Mouse (Mus musculus): ENCODE data around the gene Dalrd3. TPM values are rescaled to one million over a fixed set of nuclear protein-coding genes. Genes with fewer than 3 reads are reported as not detected.
A peak's percentile ranks its signal among the peaks of the same experiment; 100 is the strongest.

Dalrd3 gene
- polyA plus RNA-seq (2015; fragmentation: Nextera tagmentation; extraction: Ambion mirVana), result 108 and 126 TPM in 2 replicates

GRCm38 (mm10) chr9:108569381-108570206, at the start of gene Dalrd3:
TSS of gene Dalrd3 (plus strand) at chr9:108569886.
- peaks cover 34% of the 10 kb centered on the region for H3K4me1 ChIP-seq
- no peaks in the 10 kb centered on the region for H3K27me3 ChIP-seq (replicated peaks)
- WGBS, result 6% methylated on average over 42 of the region's 42 CpGs
- H3K4me2 ChIP-seq, result peak within 1 kb of the TSS; percentile 99
- H3K9me3 ChIP-seq, result no peaks in the 10 kb centered on the region
- peak within 1 kb of the TSS; percentile 44 for H3K9ac ChIP-seq
- peak within 1 kb of the TSS; percentile 69 for H3K4me3 ChIP-seq (replicated peaks)
- H3K36me3 ChIP-seq, result peaks cover 27% of the 10 kb centered on the region
- ATAC-seq (ENCODE audit: insufficient read depth, low FRiP score, low read depth), result peak; percentile 63
- peak within 1 kb of the TSS; percentile 75 for H3K27ac ChIP-seq

- H3K4me1 ChIP-seq, result peaks cover 6% of the 10 kb centered on the region; the same call in 1 of the 2 replicates
- ATAC-seq (ENCODE audit: insufficient read depth, low FRiP score, low read depth), result no peak
- H3K4me3 ChIP-seq (replicated peaks), result no peak overlapping the region
- H3K36me3 ChIP-seq, result 0 out of 2 replicates have a peak, but pooled peaks cover 2% of the 10 kb centered on the region
- H3K27ac ChIP-seq, result no peak overlapping the region
- no peak overlapping the region for H3K4me2 ChIP-seq
- WGBS, result 83% methylated on average over 2 of the region's 2 CpGs
- no peaks in the 10 kb centered on the region for H3K27me3 ChIP-seq (replicated peaks)
- H3K9me3 ChIP-seq, result no peaks in the 10 kb centered on the region
- H3K9ac ChIP-seq, result no peak overlapping the region
Observed at GRCm38 (mm10) chr9:108521604-108522003, 48.1 kb upstream of the Dalrd3 start.

DNA sequence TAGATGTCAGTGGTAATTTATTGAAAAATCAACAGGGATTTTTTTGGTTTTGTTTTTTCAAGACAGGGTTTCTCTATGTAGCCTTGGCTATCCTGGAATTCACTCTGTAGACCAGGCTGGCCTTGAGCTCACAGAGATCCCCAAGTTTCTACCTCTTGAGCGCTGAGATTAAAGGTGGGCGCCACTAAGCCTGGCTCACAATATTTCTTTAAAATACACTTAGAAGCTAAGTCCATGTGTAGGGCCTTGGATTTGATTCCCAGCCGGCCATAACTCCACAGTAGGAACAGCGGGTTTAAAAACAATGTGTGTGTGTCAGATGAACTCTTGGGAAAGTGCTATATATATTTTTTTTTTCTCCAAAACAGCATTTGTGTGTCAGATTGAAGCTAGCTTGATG, 46.3 kb upstream of the Dalrd3 start:
- Histone ChIP-seq H3K27me3 (replicated peaks) (no peaks in the 10 kb centered on the region), H3K4me1 (peaks cover 6% of the 10 kb centered on the region; the same call in 1 of the 2 replicates)

DNA sequence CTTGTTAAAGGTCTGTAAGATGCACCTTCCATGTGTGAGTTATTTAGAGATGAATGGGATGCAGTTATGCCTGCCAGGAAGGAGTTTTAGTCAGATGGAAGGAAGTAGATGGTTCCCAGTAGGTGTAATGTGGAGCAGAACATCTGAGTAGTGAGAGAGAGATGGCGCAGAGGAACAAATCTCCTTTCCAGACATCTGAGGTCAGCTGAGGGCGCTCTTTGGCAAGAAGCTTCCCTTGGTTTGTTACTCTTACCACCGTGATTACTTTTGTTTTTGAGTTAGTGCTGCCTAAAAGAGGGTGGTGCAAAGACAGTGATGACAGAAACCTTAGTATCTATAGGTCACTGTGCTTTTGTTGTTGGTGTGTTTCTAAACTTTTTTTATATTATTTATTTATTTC, 44.3 kb upstream of the Dalrd3 start:
- no peak overlapping the region for H3K9ac ChIP-seq
- no peak overlapping the region for H3K4me3 ChIP-seq (replicated peaks)
- no peaks in the 10 kb centered on the region for H3K4me1 ChIP-seq
- no peak overlapping the region for H3K4me2 ChIP-seq
- H3K9me3 ChIP-seq, result no peaks in the 10 kb centered on the region
- no peak for ATAC-seq (ENCODE audit: insufficient read depth, low FRiP score, low read depth)
- WGBS, result 79% methylated on average over 3 of the region's 3 CpGs
- H3K27me3 ChIP-seq (replicated peaks), result no peaks in the 10 kb centered on the region
- peaks cover 15% of the 10 kb centered on the region for H3K36me3 ChIP-seq
- H3K27ac ChIP-seq, result no peak overlapping the region

More for the DNA sequence above, 46.3 kb upstream of the Dalrd3 start:
- Histone ChIP-seq H3K9me3 (no peaks in the 10 kb centered on the region), H3K4me3 (replicated peaks) (no peak overlapping the region), H3K36me3 (peaks cover 2% of the 10 kb centered on the region; the same call in 1 of the 2 replicates), H3K4me2 (no peak overlapping the region), H3K9ac (no peak overlapping the region), H3K27ac (no peak overlapping the region)
- 96% methylated on average over 4 of the region's 4 CpGs for WGBS
- no peak for ATAC-seq (ENCODE audit: insufficient read depth, low FRiP score, low read depth)

GRCm38 (mm10) chr9:108530954-108531353, 38.7 kb upstream of the Dalrd3 start:
- 86% methylated on average over 1 of the region's 1 CpGs for WGBS
- peaks cover 49% of the 10 kb centered on the region for H3K36me3 ChIP-seq

GRCm38 (mm10) chr9:108531496-108531895, 38.2 kb upstream of the Dalrd3 start:
- Histone ChIP-seq H3K4me3 (replicated peaks) (no peak overlapping the region), H3K4me1 (no peaks in the 10 kb centered on the region), H3K36me3 (peaks cover 52% of the 10 kb centered on the region), H3K4me2 (no peak overlapping the region), H3K9ac (no peak overlapping the region), H3K9me3 (no peaks in the 10 kb centered on the region), H3K27me3 (replicated peaks) (no peaks in the 10 kb centered on the region), H3K27ac (no peak overlapping the region)
- 84% methylated on average over 1 of the region's 1 CpGs for WGBS
- ATAC-seq (ENCODE audit: insufficient read depth, low FRiP score, low read depth), result no peak

More at GRCm38 (mm10) chr9:108530954-108531353, 38.7 kb upstream of the Dalrd3 start:
- Histone ChIP-seq H3K9me3 (no peaks in the 10 kb centered on the region), H3K9ac (no peak overlapping the region), H3K27me3 (replicated peaks) (no peaks in the 10 kb centered on the region), H3K27ac (no peak overlapping the region), H3K4me3 (replicated peaks) (no peak overlapping the region), H3K4me2 (no peak overlapping the region), H3K4me1 (no peaks in the 10 kb centered on the region)
- no peak for ATAC-seq (ENCODE audit: insufficient read depth, low FRiP score, low read depth)

DNA sequence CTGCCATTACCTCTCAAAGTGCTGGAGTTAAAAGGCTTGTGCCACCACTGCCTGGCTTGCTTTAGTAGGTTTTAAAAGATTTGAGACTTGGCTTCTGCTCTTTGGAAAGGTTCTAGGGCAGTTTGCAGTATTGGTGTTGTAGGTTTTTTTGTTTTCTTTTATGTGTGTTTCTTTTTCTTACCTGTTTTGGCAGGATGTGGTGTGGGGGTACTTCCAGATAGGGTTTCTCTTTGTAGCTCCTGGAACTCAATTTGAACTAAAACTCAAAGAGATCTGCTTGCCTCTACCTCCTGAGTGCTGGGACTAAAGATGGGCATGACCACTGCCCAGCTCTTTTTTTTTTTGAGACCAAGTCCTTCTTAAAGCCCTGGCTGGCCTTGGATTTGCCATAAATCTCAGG, 28.8 kb upstream of the Dalrd3 start:
- Histone ChIP-seq H3K36me3 (peaks cover 45% of the 10 kb centered on the region), H3K27ac (no peak overlapping the region), H3K27me3 (replicated peaks) (no peaks in the 10 kb centered on the region), H3K4me2 (no peak overlapping the region), H3K9ac (no peak overlapping the region), H3K4me3 (replicated peaks) (no peak overlapping the region), H3K9me3 (no peaks in the 10 kb centered on the region), H3K4me1 (no peaks in the 10 kb centered on the region)
- ATAC-seq (ENCODE audit: insufficient read depth, low FRiP score, low read depth), result no peak

- WGBS, result 93% methylated on average over 3 of the region's 3 CpGs
- H3K27ac ChIP-seq, result no peak overlapping the region
- H3K27me3 ChIP-seq (replicated peaks), result no peaks in the 10 kb centered on the region
- ATAC-seq (ENCODE audit: insufficient read depth, low FRiP score, low read depth), result no peak
- H3K36me3 ChIP-seq, result peaks cover 59% of the 10 kb centered on the region
- no peaks in the 10 kb centered on the region for H3K4me1 ChIP-seq
- no peak overlapping the region for H3K4me2 ChIP-seq
- H3K9me3 ChIP-seq, result no peaks in the 10 kb centered on the region
- no peak overlapping the region for H3K4me3 ChIP-seq (replicated peaks)
- H3K9ac ChIP-seq, result no peak overlapping the region
Observed at GRCm38 (mm10) chr9:108545986-108546385, 23.7 kb upstream of the Dalrd3 start.

GRCm38 (mm10) chr9:108546875-108547274, 22.8 kb upstream of the Dalrd3 start:
- Histone ChIP-seq H3K9ac (no peak overlapping the region), H3K27me3 (replicated peaks) (no peaks in the 10 kb centered on the region), H3K36me3 (peaks cover 56% of the 10 kb centered on the region), H3K27ac (no peak overlapping the region), H3K4me3 (replicated peaks) (no peak overlapping the region), H3K4me2 (no peak overlapping the region), H3K9me3 (no peaks in the 10 kb centered on the region), H3K4me1 (no peaks in the 10 kb centered on the region)
- ATAC-seq (ENCODE audit: insufficient read depth, low FRiP score, low read depth), result no peak
- 79% methylated on average over 1 of the region's 1 CpGs for WGBS

- Histone ChIP-seq H3K9ac (no peak overlapping the region), H3K4me3 (replicated peaks) (no peak overlapping the region), H3K36me3 (peaks cover 46% of the 10 kb centered on the region), H3K9me3 (no peaks in the 10 kb centered on the region), H3K4me1 (peaks cover 9% of the 10 kb centered on the region), H3K4me2 (no peak overlapping the region), H3K27ac (no peak overlapping the region), H3K27me3 (replicated peaks) (no peaks in the 10 kb centered on the region)
- 92% methylated on average over 4 of the region's 4 CpGs for WGBS
- ATAC-seq (ENCODE audit: insufficient read depth, low FRiP score, low read depth), result no peak
Observed at GRCm38 (mm10) chr9:108559169-108559568, 10.5 kb upstream of the Dalrd3 start.

DNA sequence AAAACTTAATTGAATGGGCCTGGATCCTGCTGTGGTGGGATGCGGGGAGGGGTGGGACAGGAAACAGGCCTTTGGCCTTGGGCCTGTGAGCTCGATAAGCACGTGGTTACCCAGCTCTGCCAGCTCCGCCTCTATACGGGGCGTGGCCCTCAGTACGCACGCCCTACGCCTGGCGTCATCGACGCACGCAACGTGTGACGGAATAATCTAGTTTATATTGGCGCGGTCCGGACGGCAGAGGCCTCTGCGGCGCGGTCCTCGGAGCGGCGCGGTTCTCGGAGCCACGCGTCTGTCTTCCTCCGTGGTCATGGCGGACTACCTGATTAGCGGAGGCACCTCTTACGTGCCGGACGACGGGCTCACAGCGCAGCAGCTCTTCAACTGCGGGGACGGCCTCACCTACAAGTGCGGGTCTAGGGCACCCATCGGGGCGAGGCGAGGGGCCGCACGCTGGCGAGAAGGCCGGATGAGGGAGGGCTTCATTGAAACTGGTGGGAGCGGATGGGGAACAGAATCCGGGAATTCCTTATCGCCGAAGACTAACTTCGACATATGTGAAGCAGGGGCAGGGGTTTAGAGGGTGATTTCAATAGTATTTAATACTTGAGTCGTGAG, 9.4 kb upstream of the Dalrd3 start, which contains the start of gene Impdh2:
Impdh2 (plus strand) TSS at position 60 of the 615 bp plus-strand sequence.
- WGBS, result under 1% methylated on average over 53 of the region's 53 CpGs
- peaks cover 51% of the 10 kb centered on the region for H3K36me3 ChIP-seq
- H3K4me1 ChIP-seq, result peaks cover 9% of the 10 kb centered on the region
- H3K27ac ChIP-seq, result peak within 1 kb of the TSS; percentile 77
- H3K4me2 ChIP-seq, result peak within 1 kb of the TSS; percentile 66
- peak within 1 kb of the TSS; percentile 68 for H3K9ac ChIP-seq
- no peaks in the 10 kb centered on the region for H3K27me3 ChIP-seq (replicated peaks)
- peak within 1 kb of the TSS; percentile 61 for H3K4me3 ChIP-seq (replicated peaks)
- ATAC-seq (ENCODE audit: insufficient read depth, low FRiP score, low read depth), result peak; percentile 98
- H3K9me3 ChIP-seq, result no peaks in the 10 kb centered on the region

- H3K9me3 ChIP-seq, result no peaks in the 10 kb centered on the region
- H3K27me3 ChIP-seq (replicated peaks), result no peaks in the 10 kb centered on the region
- no peak overlapping the region for H3K27ac ChIP-seq
- WGBS, result 88% methylated on average over 8 of the region's 8 CpGs
- peaks cover 25% of the 10 kb centered on the region for H3K4me1 ChIP-seq
- H3K4me3 ChIP-seq (replicated peaks), result no peak overlapping the region
- peaks cover 25% of the 10 kb centered on the region; the same call in 1 of the 2 replicates for H3K36me3 ChIP-seq
- no peak overlapping the region for H3K9ac ChIP-seq
- no peak for ATAC-seq (ENCODE audit: insufficient read depth, low FRiP score, low read depth)
- no peak overlapping the region for H3K4me2 ChIP-seq
Observed at GRCm38 (mm10) chr9:108563671-108564070, 6.0 kb upstream of the Dalrd3 start.

All from stomach, embryonic 15.5 days (tissue).